Mouse (Mus musculus) stomach, embryonic 16.5 days (tissue): Measurements from ENCODE around the gene Cntnap1. TPM values are rescaled to one million over a fixed set of nuclear protein-coding genes. Genes with fewer than 3 reads are reported as not detected.

Experiments used
- ATAC-seq: fragments of 200-750 bp; cut with Nextera tagmentation; 2 replicates; pipeline ENCODE4 v1.8.0; 2017; ENCODE audit warnings: moderate number of reproducible peaks, moderate TSS enrichment; ENCODE audit not compliant: insufficient read depth, low FRiP score
- H3K27ac ChIP-seq: fragments of 300-500 bp; sonication (generic); 2 replicates; pipeline ENCODE4 v1.5.1; 2014; ENCODE audit warnings: low read length
- H3K27me3 ChIP-seq: fragments of 300-500 bp; sonication (generic); 2 replicates; pipeline ENCODE4 v1.6.1; 2014; ENCODE audit warnings: low read length, control low read depth, mixed read lengths; ENCODE audit not compliant: control insufficient read depth, insufficient read depth
- H3K36me3 ChIP-seq: fragments of 300-500 bp; sonication (generic); 2 replicates; pipeline ENCODE4 v1.6.1; 2014; ENCODE audit warnings: low read length; ENCODE audit not compliant: control insufficient read depth, insufficient read depth
- H3K4me1 ChIP-seq: fragments of 300-500 bp; sonication (generic); 2 replicates; pipeline ENCODE4 v1.6.1; 2014; ENCODE audit warnings: low read length, control low read depth, mixed read lengths; ENCODE audit not compliant: control insufficient read depth, insufficient read depth
- H3K4me2 ChIP-seq: fragments of 300-500 bp; sonication (generic); 2 replicates; pipeline ENCODE4 v1.6.1; 2014; ENCODE audit warnings: low read depth, low read length, mixed read lengths
- H3K4me3 ChIP-seq: fragments of 300-500 bp; sonication (generic); replicated peaks from 2 replicates; pipeline ENCODE4 v1.5.1; 2014; ENCODE audit warnings: mild to moderate bottlenecking, low read length
- H3K9ac ChIP-seq: fragments of 300-500 bp; sonication (generic); 2 replicates; pipeline ENCODE4 v1.6.1; 2014; ENCODE audit warnings: low read length
- H3K9me3 ChIP-seq: fragments of 300-500 bp; sonication (generic); replicated peaks from 2 replicates; pipeline ENCODE4 v1.6.1; 2016; ENCODE audit warnings: low read length, control low read depth; ENCODE audit not compliant: control insufficient read depth
- WGBS: fragments of 180-500 bp; shearing (Covaris S2); extraction: QIAGEN DNeasy Blood & Tissue Kit; methylation state at CpG from one replicate; pipeline ENCODE4 v1.1.7; 2014; 5-methylcytosine and 5-hydroxymethylcytosine counted together
- polyA plus RNA-seq: library from polyadenylated mRNA; unstranded; fragments of >200 nt; fragmentation: Nextera tagmentation; extraction: Ambion mirVana; gene quantifications from 2 replicates; pipeline ENCODE4 v1.2.1, GENCODE M21; 2015

Gene Cntnap1
- polyA plus RNA-seq, 1 experiment from 2014 or later, result 2.3 TPM

DNA sequence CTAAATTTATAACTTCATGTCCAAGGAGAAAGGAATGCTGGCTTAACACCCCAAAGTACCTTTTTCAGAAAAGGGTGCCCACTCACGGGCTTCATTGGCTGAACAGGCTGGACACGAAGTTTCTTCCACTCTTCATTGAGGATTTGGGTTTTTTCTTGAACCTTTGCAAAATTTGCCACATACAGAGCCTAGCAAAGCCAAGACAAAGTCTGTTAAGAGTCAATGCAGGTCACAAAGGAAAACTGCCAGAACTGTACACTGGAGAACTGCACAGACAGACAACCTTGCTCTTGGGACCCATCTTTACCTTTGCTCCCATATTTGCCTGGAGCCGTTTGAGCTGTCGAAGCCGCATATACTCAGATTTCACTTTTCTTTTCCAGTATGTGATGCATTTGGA, 46.6 kb downstream of the Cntnap1 start:
- Histone ChIP-seq H3K36me3 (0 out of 2 replicates have a peak, but pooled peaks cover 7% of the 10 kb centered on the region), H3K4me2 (no peak overlapping the region), H3K9me3 (no peaks in the 10 kb centered on the region), H3K27ac (no peak overlapping the region), H3K9ac (no peak overlapping the region), H3K4me3 (no peak overlapping the region), H3K4me1 (no peaks in the 10 kb centered on the region), H3K27me3 (no peaks in the 10 kb centered on the region)
- whole genome bisulfite sequencing, result 90% methylated on average over 5 of the region's 5 CpGs
- ATAC-seq, result no peak

DNA sequence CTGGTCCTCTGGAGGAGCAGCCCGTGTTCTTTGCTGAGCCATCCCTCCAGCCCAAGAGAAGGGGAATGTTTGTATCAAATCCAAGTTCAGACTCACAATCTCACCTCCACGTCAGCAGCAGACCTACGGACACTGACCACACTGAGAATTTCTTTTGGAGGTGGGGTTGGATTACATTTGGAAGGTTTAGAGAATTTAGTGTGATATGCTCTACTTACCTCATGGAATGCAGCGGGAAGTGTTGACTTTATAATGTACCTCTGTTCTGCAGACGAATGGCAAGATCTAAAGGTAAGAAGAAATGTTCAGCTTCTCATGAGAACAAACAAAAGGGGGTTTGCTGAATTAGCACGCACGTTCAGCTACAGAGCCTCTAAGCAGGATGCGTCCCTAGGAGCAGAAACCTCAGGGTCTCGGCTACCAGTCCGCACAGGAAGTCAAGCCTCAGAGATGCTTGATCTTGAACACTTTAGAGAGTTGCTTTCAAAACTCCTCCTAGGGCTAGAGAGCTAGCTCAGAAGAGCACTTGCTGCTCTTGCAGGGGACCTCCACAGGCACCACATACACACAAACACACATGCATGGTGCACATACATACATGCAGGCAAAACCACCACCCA, 48.2 kb downstream of the Cntnap1 start:
- Histone ChIP-seq H3K4me2 (no peak overlapping the region), H3K27ac (no peak overlapping the region), H3K9ac (no peak overlapping the region), H3K4me1 (no peaks in the 10 kb centered on the region), H3K4me3 (no peak overlapping the region), H3K27me3 (no peaks in the 10 kb centered on the region), H3K36me3 (0 out of 2 replicates have a peak, but pooled peaks cover under 1% of the 10 kb centered on the region), H3K9me3 (no peaks in the 10 kb centered on the region)
- ATAC-seq, result no peak
- 84% methylated on average over 10 of the region's 10 CpGs for WGBS

DNA sequence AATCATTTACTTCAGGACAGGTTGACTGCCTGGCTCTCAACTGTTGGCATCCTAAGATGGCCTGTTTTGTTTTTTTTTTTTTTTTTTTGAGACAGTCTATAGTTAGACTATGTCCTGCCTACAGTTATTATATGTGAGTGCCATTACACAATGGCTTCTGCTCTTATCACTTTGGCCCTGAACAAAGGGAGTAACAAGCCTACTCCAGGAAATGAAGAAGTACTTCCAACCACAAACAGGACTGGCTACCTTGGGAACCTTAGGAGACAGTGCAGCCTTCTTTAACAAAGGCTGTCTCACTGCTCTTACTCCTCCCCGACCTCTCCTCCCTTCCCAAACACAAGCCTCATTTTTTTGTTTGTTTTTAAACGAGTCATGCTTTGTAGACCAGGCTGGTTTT, 50.5 kb downstream of the Cntnap1 start:
- H3K36me3 ChIP-seq, result no peaks in the 10 kb centered on the region
- H3K27ac ChIP-seq, result peak overlapping the region; percentile 50
- no peak overlapping the region for H3K4me3 ChIP-seq
- H3K27me3 ChIP-seq, result no peaks in the 10 kb centered on the region
- no peak overlapping the region for H3K9ac ChIP-seq
- no peak overlapping the region for H3K4me2 ChIP-seq
- H3K4me1 ChIP-seq, result peaks cover 11% of the 10 kb centered on the region
- WGBS, result 28% methylated on average over 2 of the region's 2 CpGs
- ATAC-seq, result no peak
- H3K9me3 ChIP-seq, result no peaks in the 10 kb centered on the region

DNA sequence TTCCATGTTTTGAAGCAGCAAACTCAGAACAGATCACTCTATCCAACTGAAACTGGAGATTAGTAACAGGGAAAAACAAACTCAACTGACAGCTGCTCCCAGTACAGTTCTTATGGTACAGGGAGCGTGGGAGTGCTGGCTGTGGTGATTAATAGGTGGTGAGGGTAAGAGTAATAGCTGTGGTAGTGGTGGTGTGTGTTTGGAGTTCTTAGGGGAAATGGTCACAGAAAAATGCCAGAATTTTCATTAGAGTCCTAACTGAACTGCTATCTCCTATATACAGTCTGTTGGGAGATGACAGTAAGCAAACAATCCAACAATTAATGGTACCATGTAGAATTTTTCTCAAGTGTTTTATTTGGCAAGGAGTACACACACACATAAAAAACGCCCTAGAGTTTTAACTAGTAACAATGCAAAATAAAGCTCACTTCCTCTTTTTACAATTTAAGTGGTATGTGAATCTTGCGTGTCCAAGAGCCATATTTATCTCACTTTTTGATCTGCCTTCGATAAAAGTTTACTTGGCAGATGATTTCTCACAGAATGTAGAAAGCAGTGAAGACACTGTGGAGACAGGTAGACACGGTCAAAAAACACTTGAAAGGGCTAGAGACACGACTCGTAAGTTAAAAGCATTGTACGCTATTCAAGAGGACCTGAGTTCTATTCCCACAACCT, 51.1 kb downstream of the Cntnap1 start:
- no peak overlapping the region for H3K4me2 ChIP-seq
- 69% methylated on average over 8 of the region's 8 CpGs for WGBS
- no peak overlapping the region for H3K9ac ChIP-seq
- no peak overlapping the region for H3K4me3 ChIP-seq
- no peak for ATAC-seq
- H3K27me3 ChIP-seq, result no peaks in the 10 kb centered on the region
- H3K9me3 ChIP-seq, result no peaks in the 10 kb centered on the region
- peaks cover 11% of the 10 kb centered on the region for H3K4me1 ChIP-seq
- no peaks in the 10 kb centered on the region for H3K36me3 ChIP-seq
- H3K27ac ChIP-seq, result peak overlapping the region; percentile 50; the same call in 1 of the 2 replicates

DNA sequence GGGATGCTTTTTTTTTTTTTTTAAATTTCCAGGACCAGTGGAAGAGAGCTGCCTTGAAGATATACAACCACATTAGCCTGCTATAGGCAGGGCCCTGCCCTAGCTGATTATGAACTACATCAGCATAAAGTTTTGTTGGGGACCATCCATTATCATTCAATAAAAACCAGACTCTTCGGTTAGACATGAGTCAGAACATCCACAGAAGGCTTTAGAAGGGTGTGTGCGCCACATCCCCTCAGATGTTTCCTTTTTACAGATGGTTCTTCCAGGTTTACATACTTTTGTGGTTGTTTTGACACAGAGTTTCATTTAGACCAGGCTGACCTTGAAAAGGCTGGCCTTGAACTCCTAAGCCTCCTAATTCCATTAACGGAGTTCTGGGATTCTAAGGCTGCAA, 54.0 kb downstream of the Cntnap1 start:
- WGBS, result 85% methylated on average over 3 of the region's 3 CpGs
- ATAC-seq, result no peak
- Histone ChIP-seq H3K9ac (no peak overlapping the region), H3K36me3 (no peaks in the 10 kb centered on the region), H3K9me3 (no peaks in the 10 kb centered on the region), H3K4me1 (peaks cover 11% of the 10 kb centered on the region), H3K27me3 (no peaks in the 10 kb centered on the region), H3K27ac (no peak overlapping the region; the same call in 1 of the 2 replicates), H3K4me3 (no peak overlapping the region), H3K4me2 (no peak overlapping the region)

DNA sequence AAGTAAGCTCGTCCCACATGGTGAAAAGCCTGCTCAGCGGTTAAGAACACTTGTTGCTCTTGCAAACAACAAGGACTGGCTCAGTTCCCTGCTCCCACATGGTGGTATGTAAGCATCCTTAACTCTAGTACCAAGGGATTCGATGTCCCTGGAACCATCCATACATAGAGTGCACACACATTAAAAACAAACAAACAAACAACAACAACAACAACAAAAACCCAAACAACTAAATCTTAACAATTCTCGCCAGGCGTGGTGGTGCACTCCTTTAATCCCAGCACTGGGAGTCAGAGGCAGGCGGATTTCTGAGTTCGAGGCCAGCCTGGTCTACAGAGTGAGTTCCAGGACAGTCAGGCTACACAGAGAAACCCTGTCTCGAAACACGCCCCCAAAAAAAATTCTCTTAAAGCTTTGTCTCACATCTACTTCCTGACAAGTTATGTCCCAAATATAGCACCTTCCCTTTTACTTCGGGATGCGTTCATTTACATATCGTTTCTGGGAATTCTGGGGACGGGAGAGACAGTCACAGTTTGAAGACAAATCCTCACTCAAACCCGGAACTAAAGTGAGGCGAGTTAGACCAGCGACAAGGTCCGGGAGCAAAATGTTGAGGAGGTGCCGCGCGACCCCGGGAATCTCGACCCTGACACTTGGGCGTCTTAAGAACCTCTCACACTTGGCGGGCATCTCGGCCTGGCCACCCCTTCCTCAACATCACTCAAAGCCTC, 55.2 kb downstream of the Cntnap1 start:
- H3K4me1 ChIP-seq, result peaks cover 20% of the 10 kb centered on the region
- H3K4me2 ChIP-seq, result peak overlapping the region; percentile 72
- H3K9ac ChIP-seq, result peak overlapping the region; percentile 95
- H3K4me3 ChIP-seq, result peak overlapping the region; percentile 84
- H3K27me3 ChIP-seq, result no peaks in the 10 kb centered on the region
- ATAC-seq, result no peak
- 17% methylated on average over 25 of the region's 25 CpGs for WGBS
- H3K27ac ChIP-seq, result peak overlapping the region; percentile 89
- H3K36me3 ChIP-seq, result no peaks in the 10 kb centered on the region
- H3K9me3 ChIP-seq, result no peaks in the 10 kb centered on the region

DNA sequence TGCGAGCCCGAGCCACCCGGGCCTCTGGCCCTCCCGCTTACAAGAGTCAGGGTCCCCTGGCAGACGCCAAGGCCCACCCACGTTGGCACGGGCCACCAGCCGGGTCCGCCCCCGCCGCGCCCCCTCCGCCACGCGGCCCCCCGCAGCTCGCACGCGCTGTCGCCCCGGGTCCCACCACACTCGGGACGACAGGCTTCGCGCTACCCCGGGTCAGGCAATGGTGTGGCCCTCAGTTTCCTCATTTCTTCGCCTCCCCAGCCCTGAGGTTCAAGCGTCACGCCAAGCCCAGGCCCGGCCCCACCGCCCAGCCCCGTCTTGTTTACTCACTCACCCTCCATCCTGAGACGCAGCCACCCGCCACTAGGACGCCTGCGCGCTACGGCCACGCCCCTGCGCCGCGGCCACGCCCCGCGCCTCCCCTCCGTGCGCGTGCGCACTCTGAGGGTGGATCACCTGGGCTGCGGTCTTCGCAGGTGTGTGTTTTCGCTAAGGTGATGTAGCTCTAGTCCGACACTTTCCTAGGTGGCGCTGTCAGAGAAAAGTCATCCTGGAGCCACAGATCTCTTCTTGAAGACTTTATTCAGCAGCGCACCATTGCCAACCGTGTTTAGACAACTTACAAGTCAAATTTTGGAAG, 55.9 kb downstream of the Cntnap1 start, which contains the start of gene Ezh1:
Ezh1 (minus strand) TSS at position 399 of the 637 bp plus-strand sequence.
- no peaks in the 10 kb centered on the region for H3K9me3 ChIP-seq
- ATAC-seq, result peak; percentile 94
- H3K27ac ChIP-seq, result peak within 1 kb of the TSS; percentile 89
- H3K27me3 ChIP-seq, result no peaks in the 10 kb centered on the region
- peak within 1 kb of the TSS; percentile 95 for H3K9ac ChIP-seq
- H3K36me3 ChIP-seq, result no peaks in the 10 kb centered on the region
- under 1% methylated on average over 56 of the region's 56 CpGs for WGBS
- peak within 1 kb of the TSS; percentile 84 for H3K4me3 ChIP-seq
- peaks cover 27% of the 10 kb centered on the region for H3K4me1 ChIP-seq
- peak within 1 kb of the TSS; percentile 72 for H3K4me2 ChIP-seq

DNA sequence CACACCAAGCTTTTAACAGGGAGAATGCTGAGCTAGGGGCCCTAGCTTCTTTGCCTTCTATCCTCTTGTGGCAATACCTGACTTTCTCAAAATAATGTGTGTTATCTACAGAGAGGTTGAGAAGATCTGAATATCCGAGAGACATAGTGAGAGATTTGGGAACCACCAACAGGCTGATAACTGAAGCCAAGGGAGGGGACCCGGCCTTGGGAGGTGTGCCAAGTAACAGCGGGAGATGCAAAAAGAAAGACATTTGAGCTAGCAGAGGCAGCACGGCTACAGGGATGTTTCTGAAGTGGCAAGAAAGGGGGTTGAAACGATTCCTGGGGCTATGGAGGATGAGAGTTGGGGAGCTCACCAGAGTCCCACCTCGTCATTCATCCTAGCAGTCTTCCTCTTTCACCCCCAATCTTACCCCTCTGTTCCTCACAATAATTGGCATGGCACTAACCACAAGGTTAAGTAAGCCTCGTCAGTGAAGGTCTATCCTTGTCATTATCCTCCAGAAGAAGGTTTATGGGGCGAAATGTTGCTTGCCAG, 59.1 kb downstream of the Cntnap1 start:
- ATAC-seq, result no peak
- Histone ChIP-seq H3K9me3 (no peaks in the 10 kb centered on the region), H3K9ac (peak overlapping the region; percentile 38; the same call in 1 of the 2 replicates), H3K27me3 (no peaks in the 10 kb centered on the region), H3K4me1 (peaks cover 42% of the 10 kb centered on the region), H3K4me2 (peak overlapping the region; percentile 36; the same call in 1 of the 2 replicates), H3K27ac (peak overlapping the region; percentile 94), H3K4me3 (no peak overlapping the region), H3K36me3 (no peaks in the 10 kb centered on the region)
- WGBS, result 32% methylated on average over 8 of the region's 8 CpGs
